Mouse (Mus musculus): ENCODE data around the gene Gpm6a.
"Not testable (repeated sequence)": the region's sequence is repeated elsewhere in the genome, so short reads cannot be mapped to it uniquely, and the experiment has no call there.

Gpm6a gene

GRCm38 (mm10) chr8:55035416-55035815 lies 80.8 kb downstream of the Gpm6a start:
- Histone ChIP-seq H3K27me3 (ENCODE audit: control insufficient read depth, insufficient read depth, low read length, poor library complexity, severe bottlenecking) (no peaks in the 10 kb centered on the region), H3K36me3 (ENCODE audit: control insufficient read depth, insufficient read depth, low read length, poor library complexity, severe bottlenecking) (no peaks in the 10 kb centered on the region)
- DNase-seq (ENCODE audit: low read depth, low spot score): no peak

DNA sequence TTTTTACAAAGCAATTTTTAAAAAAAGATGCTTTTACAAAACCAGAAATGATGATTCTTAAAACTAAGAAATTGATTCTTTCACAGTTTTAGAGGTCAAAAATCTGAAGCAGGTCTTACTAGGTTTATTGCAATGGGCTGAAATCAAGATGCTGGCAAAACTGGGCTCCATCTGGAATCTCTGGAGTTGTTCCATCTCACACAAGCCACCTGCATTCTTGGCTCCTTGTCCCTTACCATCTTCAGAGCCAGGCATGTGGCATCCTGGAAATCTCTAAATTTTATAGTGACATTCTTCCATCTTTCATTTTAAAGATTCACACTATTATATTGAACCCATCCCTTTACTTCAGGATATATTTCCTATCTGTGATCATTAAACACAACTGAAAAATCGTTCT lies 88.3 kb downstream of the Gpm6a start:
- Histone ChIP-seq H3K36me3 (ENCODE audit: control insufficient read depth, insufficient read depth, low read length, poor library complexity, severe bottlenecking) (no peaks in the 10 kb centered on the region), H3K27me3 (ENCODE audit: control insufficient read depth, insufficient read depth, low read length, poor library complexity, severe bottlenecking) (no peaks in the 10 kb centered on the region)
- DNase-seq (ENCODE audit: low read depth, low spot score): no peak

- H3K36me3 ChIP-seq (ENCODE audit: control insufficient read depth, insufficient read depth, low read length, poor library complexity, severe bottlenecking): no peaks in the 10 kb centered on the region
- no peak for DNase-seq (ENCODE audit: low read depth, low spot score)
- H3K27me3 ChIP-seq (ENCODE audit: control insufficient read depth, insufficient read depth, low read length, poor library complexity, severe bottlenecking): no peaks in the 10 kb centered on the region
Measured at GRCm38 (mm10) chr8:55048396-55048795, 93.8 kb downstream of the Gpm6a start.

- H3K27me3 ChIP-seq (ENCODE audit: control insufficient read depth, insufficient read depth, low read length, poor library complexity, severe bottlenecking): no peaks in the 10 kb centered on the region
- no peak for DNase-seq (ENCODE audit: low read depth, low spot score)
- H3K36me3 ChIP-seq (ENCODE audit: control insufficient read depth, insufficient read depth, low read length, poor library complexity, severe bottlenecking): no peaks in the 10 kb centered on the region
Measured at GRCm38 (mm10) chr8:55049979-55050378, 95.3 kb downstream of the Gpm6a start.

DNA sequence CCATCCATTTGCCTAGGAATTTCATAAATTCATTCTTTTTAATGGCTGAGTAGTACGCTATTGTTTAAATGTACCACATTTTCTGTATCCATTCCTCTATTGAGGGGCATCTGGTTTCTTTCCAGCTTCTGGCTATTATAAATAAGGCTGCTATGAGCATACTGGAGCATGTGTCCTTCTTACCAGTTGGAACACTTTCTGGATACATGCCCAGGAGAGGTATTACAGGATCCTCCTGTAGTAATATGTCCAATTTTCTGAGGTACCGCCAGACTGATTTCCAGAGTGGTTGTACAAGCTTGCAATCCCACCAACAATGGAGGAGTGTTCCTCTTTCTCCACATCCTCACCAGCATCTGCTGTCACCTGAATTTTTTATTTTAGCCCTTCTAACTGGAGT lies 114.2 kb downstream of the Gpm6a start:
- not testable (repeated sequence) for H3K36me3 ChIP-seq (ENCODE audit: control insufficient read depth, insufficient read depth, low read length, poor library complexity, severe bottlenecking); H3K27me3 ChIP-seq (ENCODE audit: control insufficient read depth, insufficient read depth, low read length, poor library complexity, severe bottlenecking); DNase-seq (ENCODE audit: low read depth, low spot score)

GRCm38 (mm10) chr8:55073481-55073880 lies 118.8 kb downstream of the Gpm6a start:
- no peaks in the 10 kb centered on the region for H3K27me3 ChIP-seq (ENCODE audit: control insufficient read depth, insufficient read depth, low read length, poor library complexity, severe bottlenecking)
- H3K36me3 ChIP-seq (ENCODE audit: control insufficient read depth, insufficient read depth, low read length, poor library complexity, severe bottlenecking): no peaks in the 10 kb centered on the region
- no peak for DNase-seq (ENCODE audit: low read depth, low spot score)

DNA sequence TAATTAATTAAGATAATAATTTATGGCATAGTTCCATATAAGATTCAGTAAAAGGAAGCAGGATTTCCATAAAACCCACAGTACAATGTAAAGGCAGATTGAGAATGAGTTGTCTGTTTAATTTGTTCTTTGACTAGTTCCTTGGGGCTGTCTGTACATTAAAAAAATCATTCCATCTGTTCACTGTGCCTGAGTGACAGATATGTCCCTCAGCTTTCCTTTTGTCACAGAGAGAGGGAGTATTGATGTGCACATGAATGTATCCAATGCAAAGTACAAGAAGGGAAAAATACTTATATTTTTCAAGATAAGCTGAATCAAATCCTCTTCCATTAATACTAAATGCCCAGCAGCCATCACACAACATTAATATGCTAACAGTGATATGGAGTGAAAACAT lies 147.6 kb downstream of the Gpm6a start:
- no peaks in the 10 kb centered on the region for H3K27me3 ChIP-seq (ENCODE audit: control insufficient read depth, insufficient read depth, low read length, poor library complexity, severe bottlenecking)
- H3K36me3 ChIP-seq (ENCODE audit: control insufficient read depth, insufficient read depth, low read length, poor library complexity, severe bottlenecking): no peaks in the 10 kb centered on the region
- DNase-seq (ENCODE audit: low read depth, low spot score): no peak

GRCm38 (mm10) chr8:55103065-55103464 lies 148.4 kb downstream of the Gpm6a start:
- H3K36me3 ChIP-seq (ENCODE audit: control insufficient read depth, insufficient read depth, low read length, poor library complexity, severe bottlenecking): no peaks in the 10 kb centered on the region
- H3K27me3 ChIP-seq (ENCODE audit: control insufficient read depth, insufficient read depth, low read length, poor library complexity, severe bottlenecking): no peaks in the 10 kb centered on the region
- no peak for DNase-seq (ENCODE audit: low read depth, low spot score)

GRCm38 (mm10) chr8:55103891-55104481 lies 149.3 kb downstream of the Gpm6a start:
- DNase-seq (ENCODE audit: low read depth, low spot score): no peak
- no peaks in the 10 kb centered on the region for H3K36me3 ChIP-seq (ENCODE audit: control insufficient read depth, insufficient read depth, low read length, poor library complexity, severe bottlenecking)
- H3K27me3 ChIP-seq (ENCODE audit: control insufficient read depth, insufficient read depth, low read length, poor library complexity, severe bottlenecking): no peaks in the 10 kb centered on the region

All from splenic B cell, adult 2 months (primary cell).